Mouse (Mus musculus) CH12.LX (cell line): ENCODE measurements around the gene Cldn14. TPM values are rescaled to one million over a fixed set of nuclear protein-coding genes. Genes with fewer than 3 reads are reported as not detected.
A peak's percentile ranks its signal among the peaks of the same experiment; 100 is the strongest.

ENCODE experiments used
- DNase-seq: peaks from one replicate; pipeline ENCODE4 v3.0.0-alpha.2; 2013; ENCODE audit errors: extremely low read depth
- H3K27ac ChIP-seq: 2 replicates; pipeline ENCODE4 v1.5.1; 2012; ENCODE audit warnings: low read depth, mild to moderate bottlenecking, control low read depth, moderate library complexity; ENCODE audit not compliant: insufficient read depth
- H3K27me3 ChIP-seq: replicated peaks from 2 replicates; pipeline ENCODE3; 2012; ENCODE audit warnings: inconsistent platforms
- H3K36me3 ChIP-seq, 2 experiments: replicated peaks in 1 of 2; 2 replicates each; pipeline versions ENCODE3 to v1.6.1; 2012; ENCODE audit warnings: inconsistent platforms in 1 of 2, low read length in 1 of 2, mild to moderate bottlenecking in 1 of 2, mixed read lengths in 1 of 2, moderate library complexity in 1 of 2; ENCODE audit not compliant: control insufficient read depth in 1 of 2, insufficient read depth in 1 of 2
- H3K4me1 ChIP-seq, 2 experiments: 2 replicates each; pipeline ENCODE4 v1.6.1; 2012; ENCODE audit warnings: inconsistent platforms in 1 of 2, moderate library complexity in 1 of 2; ENCODE audit not compliant: insufficient read depth in 2 of 2, control insufficient read depth in 1 of 2
- H3K4me2 ChIP-seq: 2 replicates; pipeline ENCODE4 v1.6.1; 2012; ENCODE audit warnings: low read depth, mild to moderate bottlenecking, control low read depth; ENCODE audit not compliant: poor library complexity, insufficient read depth, severe bottlenecking
- H3K4me3 ChIP-seq, 3 experiments: fragments of 150-350 bp in 1 of 3; sonication (generic) in 1 of 3; replicated peaks in 1 of 3; 2 replicates each; pipeline versions ENCODE3 to v1.5.1; 2011 to 2012; ENCODE audit warnings: low read depth in 2 of 3, low read length in 2 of 3, mild to moderate bottlenecking in 2 of 3, moderate library complexity in 2 of 3, control low read depth in 1 of 3, improper control_type of control experiment in 1 of 3, inconsistent platforms in 1 of 3, mixed read lengths in 1 of 3; ENCODE audit not compliant: poor library complexity in 1 of 3
- H3K79me2 ChIP-seq: replicated peaks from 2 replicates; pipeline ENCODE4 v1.6.1; 2012; ENCODE audit warnings: mild to moderate bottlenecking, moderate library complexity; ENCODE audit not compliant: control insufficient read depth, poor library complexity, insufficient read depth, severe bottlenecking; ENCODE audit errors: extremely low read depth
- H3K9ac ChIP-seq: 2 replicates; pipeline ENCODE4 v1.6.1; 2012; ENCODE audit warnings: low read depth, mild to moderate bottlenecking, control low read depth, moderate library complexity; ENCODE audit not compliant: insufficient read depth
- H3K9me3 ChIP-seq: replicated peaks from 2 replicates; pipeline ENCODE3; 2012; ENCODE audit warnings: low read length, inconsistent platforms, mixed read lengths
- BHLHE40 ChIP-seq: IDR thresholded peaks from 2 replicates; pipeline ENCODE4 v1.6.1; 2011; ENCODE audit warnings: mild to moderate bottlenecking, low read depth, low read length, improper control_type of control experiment
- CHD2 ChIP-seq: IDR thresholded peaks from 2 replicates; pipeline ENCODE4 v1.6.1; 2011; ENCODE audit warnings: low read length, improper control_type of control experiment
- CTCF ChIP-seq, 2 experiments: IDR thresholded peaks in 1 of 2; conservative IDR thresholded peaks in 1 of 2; 2 replicates each; pipeline ENCODE4 v1.5.1; 2011 to 2012; ENCODE audit warnings: low read depth in 2 of 2, low read length in 2 of 2, improper control_type of control experiment in 1 of 2, inconsistent platforms in 1 of 2, mild to moderate bottlenecking in 1 of 2, moderate library complexity in 1 of 2
- ELF1 ChIP-seq: IDR thresholded peaks from 2 replicates; pipeline ENCODE4 v1.6.1; 2014; ENCODE audit warnings: low read depth, mild to moderate bottlenecking, inconsistent platforms, low read length, improper control_type of control experiment
- EP300 ChIP-seq: IDR thresholded peaks from 2 replicates; pipeline ENCODE4 v1.6.1; 2011; ENCODE audit warnings: low read length, improper control_type of control experiment
- ETS1 ChIP-seq: conservative IDR thresholded peaks from 2 replicates; pipeline ENCODE4 v1.6.1; 2012; ENCODE audit warnings: low read depth, mild to moderate bottlenecking, inconsistent platforms, low read length, improper control_type of control experiment, moderate library complexity
- GABPA ChIP-seq: IDR thresholded peaks from 2 replicates; pipeline ENCODE4 v1.6.1; 2012; ENCODE audit warnings: low read depth, low read length, improper control_type of control experiment, inconsistent platforms; ENCODE audit not compliant: insufficient replicate concordance
- HCFC1 ChIP-seq: IDR thresholded peaks from 2 replicates; pipeline ENCODE4 v1.6.1; 2012; ENCODE audit warnings: low read depth, mild to moderate bottlenecking, inconsistent platforms, low read length, improper control_type of control experiment
- IRF4 ChIP-seq: IDR thresholded peaks from 2 replicates; pipeline ENCODE4 v1.6.1; 2014; ENCODE audit warnings: low read depth, mild to moderate bottlenecking, inconsistent platforms, low read length, improper control_type of control experiment
- JUN ChIP-seq: IDR thresholded peaks from 2 replicates; pipeline ENCODE4 v1.6.1; 2011; ENCODE audit warnings: low read depth, mild to moderate bottlenecking, low read length, improper control_type of control experiment, moderate library complexity; ENCODE audit not compliant: insufficient read depth
- JUND ChIP-seq: conservative IDR thresholded peaks from 2 replicates; pipeline ENCODE4 v1.6.1; 2011; ENCODE audit warnings: low read depth, low read length, improper control_type of control experiment
- MAFK ChIP-seq: IDR thresholded peaks from 2 replicates; pipeline ENCODE4 v1.6.1; 2011; ENCODE audit warnings: low read length, improper control_type of control experiment; ENCODE audit not compliant: insufficient replicate concordance
- MAX ChIP-seq: IDR thresholded peaks from 2 replicates; pipeline ENCODE4 v1.6.1; 2011; ENCODE audit warnings: low read length, improper control_type of control experiment
- MAZ ChIP-seq: IDR thresholded peaks from 2 replicates; pipeline ENCODE4 v1.6.1; 2012; ENCODE audit warnings: low read depth, mild to moderate bottlenecking, inconsistent platforms, low read length, improper control_type of control experiment, moderate library complexity
- MEF2A ChIP-seq: IDR thresholded peaks from 2 replicates; pipeline ENCODE4 v1.6.1; 2014; ENCODE audit warnings: low read depth, mild to moderate bottlenecking, inconsistent platforms, low read length, improper control_type of control experiment, borderline replicate concordance
- MXI1 ChIP-seq: IDR thresholded peaks from 2 replicates; pipeline ENCODE4 v1.6.1; 2011; ENCODE audit warnings: mild to moderate bottlenecking, low read depth, low read length, improper control_type of control experiment
- MYC ChIP-seq: IDR thresholded peaks from 2 replicates; pipeline ENCODE4 v1.6.1; 2011; ENCODE audit warnings: low read depth, mild to moderate bottlenecking, improper control_type of control experiment, low read length
- NELFE ChIP-seq: IDR thresholded peaks from 2 replicates; pipeline ENCODE4 v1.6.1; 2011; ENCODE audit warnings: low read depth, low read length, improper control_type of control experiment
- PAX5 ChIP-seq: IDR thresholded peaks from 2 replicates; pipeline ENCODE4 v1.6.1; 2012; ENCODE audit warnings: low read length, inconsistent platforms, mixed read lengths
- POLR2A ChIP-seq: IDR thresholded peaks from 2 replicates; pipeline ENCODE4 v1.6.1; 2011; ENCODE audit warnings: low read depth, mild to moderate bottlenecking, improper control_type of control experiment, low read length
- POLR2AphosphoS2 ChIP-seq: IDR thresholded peaks from 2 replicates; pipeline ENCODE4 v1.6.1; 2011; ENCODE audit warnings: low read depth, low read length, improper control_type of control experiment
- RCOR1 ChIP-seq: conservative IDR thresholded peaks from 2 replicates; pipeline ENCODE4 v1.6.1; 2012; ENCODE audit warnings: low read depth, mild to moderate bottlenecking, inconsistent platforms, low read length, improper control_type of control experiment
- SIN3A ChIP-seq: IDR thresholded peaks from 2 replicates; pipeline ENCODE4 v1.6.1; 2012; ENCODE audit warnings: low read length, improper control_type of control experiment, inconsistent platforms
- SMC3 ChIP-seq: IDR thresholded peaks from 2 replicates; pipeline ENCODE4 v1.6.1; 2011; ENCODE audit warnings: low read depth, low read length, improper control_type of control experiment
- TBP ChIP-seq: conservative IDR thresholded peaks from 2 replicates; pipeline ENCODE4 v1.6.1; 2011; ENCODE audit warnings: low read depth, low read length, improper control_type of control experiment
- TCF12 ChIP-seq: IDR thresholded peaks from 2 replicates; pipeline ENCODE4 v1.6.1; 2014; ENCODE audit warnings: low read depth, mild to moderate bottlenecking, inconsistent platforms, low read length, improper control_type of control experiment
- USF2 ChIP-seq: conservative IDR thresholded peaks from 2 replicates; pipeline ENCODE4 v1.6.1; 2011; ENCODE audit warnings: low read depth, low read length, improper control_type of control experiment
- ZC3H11A ChIP-seq: IDR thresholded peaks from 2 replicates; pipeline ENCODE4 v1.6.1; 2012; ENCODE audit warnings: low read depth, mild to moderate bottlenecking, inconsistent platforms, low read length, improper control_type of control experiment
- ZMIZ1 ChIP-seq: IDR thresholded peaks from 2 replicates; pipeline ENCODE4 v1.6.1; 2012; ENCODE audit warnings: low read depth, mild to moderate bottlenecking, inconsistent platforms, low read length, improper control_type of control experiment
- ZNF384 ChIP-seq: IDR thresholded peaks from 2 replicates; pipeline ENCODE4 v1.6.1; 2012; ENCODE audit warnings: low read depth, low read length, improper control_type of control experiment, inconsistent platforms
- dilution Hi-C: fragments of 300-500 bp; cut with MboI; formaldehyde crosslinking; loops from 2 replicates; pipeline ENCODE4 v1.14.3; 2020; ENCODE audit warnings: low sequenced_read_pairs; ENCODE audit not compliant: extremely low pct_unique_long_range_greater_than_20kb, extremely low pct_ligation_motif_present
- in situ Hi-C: fragments of 300-500 bp; cut with MboI; formaldehyde crosslinking; loops from 3 replicates; pipeline ENCODE4 v1.14.3; 2019; ENCODE audit warnings: low sequenced_read_pairs, low pct_ligation_motif_present, low pct_unique_long_range_greater_than_20kb, mixed read lengths
- polyA plus RNA-seq: library from polyadenylated mRNA; unstranded; fragments of >175 nt; gene quantifications from 2 replicates; pipeline ENCODE4 v1.2.1, GENCODE M21; 2012; ENCODE audit warnings: low read depth; ENCODE audit not compliant: insufficient read length
- total RNA-seq, 2 experiments: library from RNA; depleted of rRNA; stranded (reverse); fragments of 300-350 nt in 1 of 2; fragments of >200 nt in 1 of 2; gene quantifications; 2 replicates each; pipeline ENCODE4 v1.2.3; 2012 to 2014

Gene Cldn14
- total and polyA plus RNA-seq, 3 experiments, result 0.15 to 0.25 (median 0.21) TPM

GRCm38 (mm10) chr16:93925684-93926247, 82.9 kb downstream of the Cldn14 start (continued):
- TF ChIP-seq USF2 (no peak; the same call in 1 of the 2 replicates), RCOR1 (peak; percentile 77), ZMIZ1 (peak; percentile 72), ZC3H11A (no peak), MAZ (peak; percentile 74; the same call in 1 of the 2 replicates), CHD2 (0 out of 2 replicates have a peak, but pooled peaks have one; percentile 38), ETS1 (peak; percentile 92)

DNA sequence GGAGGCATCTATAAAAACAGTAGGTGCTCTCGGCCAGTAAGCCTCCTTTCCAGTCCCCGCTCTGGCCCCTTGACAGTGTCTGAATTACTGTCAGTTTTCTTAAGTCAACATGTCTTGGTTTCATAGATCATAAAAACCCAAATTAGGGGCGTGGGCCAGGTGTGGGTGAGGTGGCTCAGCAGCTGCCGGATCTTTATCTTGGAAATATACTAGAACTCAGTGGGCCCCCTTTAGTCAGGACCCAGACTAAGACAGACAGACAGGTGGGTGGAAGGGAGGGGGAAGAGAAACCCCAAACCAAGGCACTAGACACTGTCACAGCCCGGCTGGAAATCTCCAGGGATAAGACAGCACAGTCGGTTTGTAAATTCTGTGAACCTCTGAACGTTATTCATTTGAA, 84.8 kb downstream of the Cldn14 start:
- TF ChIP-seq MAX, result no peak; the same call in 1 of the 2 replicates
- peak; percentile 40; the same call in 1 of the 2 replicates for TF ChIP-seq MXI1
- no peak for TF ChIP-seq CTCF (conservative IDR thresholded peaks at IDR 0.05 in 1 of 2, IDR thresholded peaks at IDR 0.05 in 1 of 2; ENCODE audit: low read depth in 2 of 2, low read length in 2 of 2)
- peak; percentile 94 for TF ChIP-seq TCF12
- TF ChIP-seq NELFE, result peak; percentile 54; the same call in 1 of the 2 replicates
- peak; percentile 91 for TF ChIP-seq MAZ
- TF ChIP-seq ZNF384, result no peak
- peak; percentile 59; the same call in 1 of the 2 replicates for TF ChIP-seq EP300
- peak; percentile 74; the same call in 1 of the 2 replicates for TF ChIP-seq MEF2A
- peak; percentile 48; the same call in 1 of the 2 replicates for TF ChIP-seq POLR2A
- peak; percentile 70 for TF ChIP-seq BHLHE40
- TF ChIP-seq IRF4, result peak; percentile 51
- no peak for TF ChIP-seq PAX5
- no peak for TF ChIP-seq ELF1
- TF ChIP-seq JUN, result no peak; the same call in 1 of the 2 replicates
- no peak for TF ChIP-seq POLR2AphosphoS2
- TF ChIP-seq MAFK, result peak; percentile 53
- TF ChIP-seq ZMIZ1, result no peak
- TF ChIP-seq CHD2, result no peak; the same call in 1 of the 2 replicates
- TF ChIP-seq SIN3A, result no peak; the same call in 1 of the 2 replicates
- peak; percentile 9; the same call in 1 of the 2 replicates for TF ChIP-seq HCFC1
- peak; percentile 79 for TF ChIP-seq TBP
- TF ChIP-seq RCOR1, result no peak; the same call in 1 of the 2 replicates
- no peak for TF ChIP-seq USF2
- peak; percentile 88 for TF ChIP-seq ETS1
- TF ChIP-seq GABPA, result no peak
- no peak for TF ChIP-seq JUND
- TF ChIP-seq SMC3, result peak; percentile 13; the same call in 1 of the 2 replicates
- peak; percentile 10; the same call in 1 of the 2 replicates for TF ChIP-seq MYC
- peak overlapping the region; percentile 30; the same call in 1 of the 2 replicates for H3K9ac ChIP-seq
- H3K4me3 ChIP-seq, result peak overlapping the region in 1 of 3 experiments; percentile 10
- dilution Hi-C loops (no loop called here), in situ Hi-C loops (no loop called here)
- peak overlapping the region; percentile 81 for H3K27ac ChIP-seq
- H3K9me3 ChIP-seq, result no peaks in the 10 kb centered on the region
- no peaks in the 10 kb centered on the region for H3K27me3 ChIP-seq
- H3K36me3 ChIP-seq, result no peaks in the 10 kb centered on the region
- H3K4me1 ChIP-seq, result peaks cover 48 to 86% of the 10 kb centered on the region in 2 experiments
- peak overlapping the region; percentile 72 for H3K4me2 ChIP-seq
- DNase-seq, result peak; percentile 93
- H3K79me2 ChIP-seq, result no peaks in the 10 kb centered on the region
